Mouse (Mus musculus): Measurements from ENCODE around the gene C2cd5. TPM values are rescaled to one million over a fixed set of nuclear protein-coding genes. Genes with fewer than 3 reads are reported as not detected.

The C2cd5 gene
- total and polyA plus RNA-seq, 3 experiments: 16.2 to 47.6 (median 30.5) TPM

DNA sequence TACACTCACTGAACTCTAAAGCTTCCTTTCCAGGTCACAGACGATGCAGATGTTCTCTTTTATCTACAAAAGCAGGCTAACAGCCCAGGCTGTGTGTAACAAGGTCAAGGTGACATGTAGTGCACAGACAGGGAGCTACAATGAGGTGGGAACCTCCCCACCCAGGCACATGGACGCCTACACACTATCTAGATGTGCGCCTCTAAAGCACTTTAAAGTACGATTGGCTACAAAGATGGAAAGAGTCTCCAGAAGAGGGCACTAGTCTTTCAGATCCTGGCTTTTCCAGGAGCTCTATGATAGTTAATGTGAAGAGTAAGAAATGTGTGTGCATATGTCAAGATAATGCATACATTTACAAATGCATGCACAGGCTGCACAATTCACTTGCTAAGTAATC, 64.7 kb downstream of the C2cd5 start:
- no peaks in the 10 kb centered on the region for H3K79me2 ChIP-seq (ENCODE audit: control insufficient read depth, insufficient read depth, low read length, poor library complexity)
- peak; percentile 32 for DNase-seq (ENCODE audit: low read depth, low spot score)
- H3K4me1 ChIP-seq (ENCODE audit: control insufficient read depth in 1 of 2, insufficient read depth in 2 of 2, low read length in 2 of 2): no peaks in the 10 kb centered on the region
- no peaks in the 10 kb centered on the region for H3K9me3 ChIP-seq (replicated peaks; ENCODE audit: insufficient read depth, low read length)
- no peak overlapping the region for H3K4me3 ChIP-seq (ENCODE audit: control insufficient read depth in 1 of 2, insufficient read depth in 1 of 2, low read depth in 2 of 2, low read length in 2 of 2)
- no peaks in the 10 kb centered on the region for H3K27me3 ChIP-seq (ENCODE audit: control insufficient read depth in 1 of 2, insufficient read depth in 2 of 2, low read length in 2 of 2)
- no peak overlapping the region for H3K27ac ChIP-seq (ENCODE audit: control insufficient read depth, low read depth, low read length)
- TF ChIP-seq TAL1 (IDR thresholded peaks at IDR 0.05; ENCODE audit: low read length) (no peak), CHD2 (IDR thresholded peaks at IDR 0.05; ENCODE audit: low read length) (no peak), BHLHE40 (IDR thresholded peaks at IDR 0.05; ENCODE audit: borderline replicate concordance, low read depth, low read length) (no peak), EP300 (IDR thresholded peaks at IDR 0.05; ENCODE audit: low read depth in 1 of 2, low read length in 2 of 2) (no peak), RAD21 (IDR thresholded peaks at IDR 0.05; ENCODE audit: low read depth, low read length) (peak; percentile 30), MAZ (IDR thresholded peaks at IDR 0.05; ENCODE audit: low read depth, low read length) (no peak), SMC3 (IDR thresholded peaks at IDR 0.05; ENCODE audit: low read depth, low read length) (peak; percentile 56), POLR2AphosphoS2 (IDR thresholded peaks at IDR 0.05; ENCODE audit: low read length) (no peak), TCF12 (IDR thresholded peaks at IDR 0.05; ENCODE audit: low read depth, low read length) (no peak), POLR2A (IDR thresholded peaks at IDR 0.05; ENCODE audit: control insufficient read depth in 1 of 2, insufficient read depth in 1 of 2, low read depth in 1 of 2, low read length in 2 of 2, poor library complexity in 1 of 2) (no peak), SIN3A (IDR thresholded peaks at IDR 0.05; ENCODE audit: low read length) (no peak), MAX (IDR thresholded peaks at IDR 0.05; ENCODE audit: low read length) (0 out of 2 replicates have a peak, but pooled peaks have one; percentile 20), CTCF (IDR thresholded peaks at IDR 0.05 in 2 of 3, conservative IDR thresholded peaks at IDR 0.05 in 1 of 3; ENCODE audit: control insufficient read depth in 1 of 3, insufficient read depth in 1 of 3, low read depth in 2 of 3, low read length in 3 of 3, poor library complexity in 1 of 3, severe bottlenecking in 1 of 3) (peak in 1 of 3 experiments; percentile 48; a peak in 2 of 6 replicates), MYC (IDR thresholded peaks at IDR 0.05; ENCODE audit: low read depth, low read length) (no peak)
- H3K36me3 ChIP-seq (ENCODE audit: control insufficient read depth in 1 of 2, insufficient read depth in 2 of 2, low read length in 2 of 2): peaks cover 0 to 15% of the 10 kb centered on the region in 2 experiments; a peak in 2 of 4 replicates
- H3K9ac ChIP-seq (ENCODE audit: control insufficient read depth, low read depth, low read length, poor library complexity, severe bottlenecking): no peak overlapping the region

DNA sequence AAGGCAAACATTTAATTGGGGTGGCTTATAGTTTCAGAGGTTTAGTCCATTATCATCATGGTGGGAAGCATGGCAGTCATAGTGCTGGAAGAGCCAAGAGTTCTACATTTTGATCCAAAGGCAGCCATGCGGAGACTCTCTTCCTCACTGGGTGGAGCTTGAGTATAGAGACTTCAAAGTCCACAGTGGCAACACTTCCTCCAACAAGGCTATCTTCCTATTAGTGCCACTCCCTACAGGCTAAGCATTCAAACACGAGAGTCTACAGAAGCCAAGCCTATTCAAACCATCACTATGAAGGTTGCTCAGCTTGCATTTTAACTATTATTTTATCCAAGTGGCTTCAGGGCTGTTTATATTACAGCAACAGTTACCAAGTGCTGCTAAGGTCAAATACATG, 65.4 kb downstream of the C2cd5 start:
- no peaks in the 10 kb centered on the region for H3K9me3 ChIP-seq (replicated peaks; ENCODE audit: insufficient read depth, low read length)
- no peaks in the 10 kb centered on the region for H3K79me2 ChIP-seq (ENCODE audit: control insufficient read depth, insufficient read depth, low read length, poor library complexity)
- no peak overlapping the region for H3K9ac ChIP-seq (ENCODE audit: control insufficient read depth, low read depth, low read length, poor library complexity, severe bottlenecking)
- TF ChIP-seq ZC3H11A (IDR thresholded peaks at IDR 0.05; ENCODE audit: low read depth, low read length) (no peak), CHD1 (IDR thresholded peaks at IDR 0.05; ENCODE audit: low read depth, low read length) (no peak), KAT2A (conservative IDR thresholded peaks at IDR 0.05; ENCODE audit: low read depth, low read length) (no peak), MAX (IDR thresholded peaks at IDR 0.05; ENCODE audit: low read length) (no peak), NRF1 (IDR thresholded peaks at IDR 0.05; ENCODE audit: insufficient read depth, low read depth, low read length, poor library complexity, severe bottlenecking) (no peak), POLR2AphosphoS2 (IDR thresholded peaks at IDR 0.05; ENCODE audit: low read length) (no peak), ZKSCAN1 (IDR thresholded peaks at IDR 0.05; ENCODE audit: low read depth, low read length) (no peak), TBP (IDR thresholded peaks at IDR 0.05; ENCODE audit: low read depth, low read length) (no peak), E2F4 (IDR thresholded peaks at IDR 0.05; ENCODE audit: borderline replicate concordance, low read depth, low read length) (no peak), MXI1 (IDR thresholded peaks at IDR 0.05; ENCODE audit: low read depth, low read length) (no peak), MEF2A (IDR thresholded peaks at IDR 0.05; ENCODE audit: extremely low read depth, insufficient replicate concordance, low read depth, low read length, poor library complexity, severe bottlenecking) (no peak), CHD2 (IDR thresholded peaks at IDR 0.05; ENCODE audit: low read length) (no peak), TCF12 (IDR thresholded peaks at IDR 0.05; ENCODE audit: low read depth, low read length) (no peak), GABPA (IDR thresholded peaks at IDR 0.05; ENCODE audit: low read depth, low read length) (no peak)
- H3K4me3 ChIP-seq (ENCODE audit: control insufficient read depth in 1 of 2, insufficient read depth in 1 of 2, low read depth in 2 of 2, low read length in 2 of 2): no peak overlapping the region
- no peaks in the 10 kb centered on the region for H3K27me3 ChIP-seq (ENCODE audit: control insufficient read depth in 1 of 2, insufficient read depth in 2 of 2, low read length in 2 of 2)
- no peak overlapping the region for H3K27ac ChIP-seq (ENCODE audit: control insufficient read depth, low read depth, low read length)
- DNase-seq (ENCODE audit: low read depth, low spot score): no peak
- H3K4me1 ChIP-seq (ENCODE audit: control insufficient read depth in 1 of 2, insufficient read depth in 2 of 2, low read length in 2 of 2): no peaks in the 10 kb centered on the region
- H3K36me3 ChIP-seq (ENCODE audit: control insufficient read depth in 1 of 2, insufficient read depth in 2 of 2, low read length in 2 of 2): peaks cover 0 to 15% of the 10 kb centered on the region in 2 experiments; a peak in 2 of 4 replicates
